In the genomic region with DNA sequence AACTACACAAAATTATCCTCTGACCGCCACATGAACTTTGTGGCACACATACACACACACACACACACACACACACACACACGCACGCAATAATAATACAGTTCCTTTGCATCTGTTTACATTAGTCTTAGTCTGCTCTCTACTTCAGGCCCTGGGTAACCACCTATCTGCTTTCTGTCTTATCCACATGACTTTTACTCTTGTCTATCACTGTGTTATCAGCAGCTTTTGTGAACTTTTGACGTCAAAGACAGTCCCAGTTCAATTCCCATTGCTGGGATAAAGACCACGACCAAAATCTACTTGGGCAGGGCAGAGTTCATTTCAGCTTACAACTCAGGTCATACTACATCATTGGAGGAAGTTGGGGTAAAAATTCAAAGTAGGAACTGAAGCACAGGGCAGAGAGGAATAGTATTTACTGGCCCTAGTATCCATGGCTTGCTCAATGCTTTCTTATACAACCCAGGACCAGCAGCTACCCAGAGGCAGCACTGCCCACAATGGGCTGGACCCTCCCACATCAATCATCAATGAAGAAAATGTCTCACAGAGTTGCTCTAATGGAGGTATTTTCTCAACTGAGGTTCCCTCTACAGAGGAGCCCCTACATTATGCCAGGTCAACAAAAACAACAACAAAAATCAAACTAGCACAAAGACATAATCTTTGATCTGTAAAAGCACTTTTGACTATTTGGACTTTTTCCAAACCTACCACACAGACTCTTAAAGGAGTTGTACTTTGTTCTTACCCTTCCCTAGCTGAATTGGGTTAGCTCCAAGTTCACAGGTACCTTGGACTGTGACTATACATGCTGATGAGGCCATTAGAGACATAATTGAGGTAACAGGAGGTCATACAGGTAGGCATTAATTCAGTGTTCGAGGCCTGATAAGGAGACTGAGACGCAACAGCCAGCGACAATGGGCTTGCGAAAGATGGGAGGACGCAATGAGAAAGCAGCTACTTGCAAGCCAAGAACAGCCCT, we compare ENCODE assay signal across 21 mouse cellular contexts. TPM values are rescaled to one million over a fixed set of nuclear protein-coding genes. Genes with fewer than 3 reads are reported as not detected.
A peak's percentile ranks its signal among the peaks of the same experiment; 100 is the strongest.
DNase-seq lines count a peak whose midpoint lies in the region; ATAC-seq and TF ChIP-seq lines count a peak whose summit lies in the region.
"Had no signal": no experiment of that assay in that cellular context is flagged by ENCODE, and none has a peak within 500 bp of the region (broad histone marks: within the 10 kb centered on the region; RNA-seq: fewer than 3 reads in every experiment).

No protein-coding gene starts in this region.

- no peaks in the 10 kb centered on the region for H3K36me3 ChIP-seq in kidney, adult 2 months (ENCODE audit: control insufficient read depth, insufficient read depth, low read length)
- no peaks in the 10 kb centered on the region for H3K36me3 ChIP-seq in intestine, embryonic 14.5 days (ENCODE audit: control insufficient read depth, insufficient read depth, low read length)
- H3K36me3 ChIP-seq: forebrain, embryonic 12.5 days; heart, embryonic 13.5 days; hindbrain, embryonic 15.5 days; limb, embryonic 15.5 days had no signal

- no peak overlapping the region for H3K4me2 ChIP-seq in intestine, embryonic 14.5 days (ENCODE audit: low read length)
- H3K4me2 ChIP-seq: forebrain, embryonic 12.5 days; heart, embryonic 13.5 days; hindbrain, embryonic 15.5 days; limb, embryonic 15.5 days had no signal

- H3K4me1 ChIP-seq in kidney, adult 2 months (ENCODE audit: control insufficient read depth, insufficient read depth, low read length) = peaks cover 33% of the 10 kb centered on the region
- H3K4me1 ChIP-seq in intestine, embryonic 14.5 days (replicated peaks; ENCODE audit: control insufficient read depth, insufficient read depth, low read length) = no peaks in the 10 kb centered on the region
- H3K4me1 ChIP-seq: forebrain, embryonic 12.5 days; heart, embryonic 13.5 days; hindbrain, embryonic 15.5 days; limb, embryonic 15.5 days had no signal

- H3K9ac ChIP-seq in intestine, embryonic 14.5 days (ENCODE audit: low read length) = no peak overlapping the region
- H3K9ac ChIP-seq: forebrain, embryonic 12.5 days; heart, embryonic 13.5 days; hindbrain, embryonic 15.5 days; limb, embryonic 15.5 days had no signal

- 0 out of 2 replicates have a peak, but pooled peaks have one; percentile 19 for ATAC-seq in intestine, embryonic 14.5 days (replicated peaks; ENCODE audit: low FRiP score, low TSS enrichment, low read depth)
- ATAC-seq: midbrain, embryonic 16.5 days had no signal

- H3K9me3 ChIP-seq in intestine, embryonic 14.5 days (ENCODE audit: control insufficient read depth, low read length) = no peaks in the 10 kb centered on the region
- H3K9me3 ChIP-seq: forebrain, embryonic 12.5 days; heart, embryonic 13.5 days; hindbrain, embryonic 15.5 days; limb, embryonic 15.5 days had no signal

- no peak for TF ChIP-seq POLR2A in kidney, adult 2 months (IDR thresholded peaks at IDR 0.05; ENCODE audit: low read depth, low read length)

- no peaks in the 10 kb centered on the region for H3K27me3 ChIP-seq in kidney, adult 2 months (replicated peaks; ENCODE audit: control insufficient read depth, insufficient read depth, low read length)
- H3K27me3 ChIP-seq in intestine, embryonic 14.5 days (replicated peaks; ENCODE audit: control insufficient read depth, insufficient read depth, low read length) = no peaks in the 10 kb centered on the region
- H3K27me3 ChIP-seq: forebrain, embryonic 12.5 days; hindbrain, embryonic 15.5 days; limb, embryonic 15.5 days had no signal

- DNase-seq in kidney, adult 2 months = peak; percentile 91
- no peak for DNase-seq in kidney, postnatal 4 days
- DNase-seq in intestine, embryonic 14.5 days (ENCODE audit: low spot score) = no peak
- DNase-seq in kidney, postnatal 36 days = peak; percentile 36 to 87
- DNase-seq in yolk sac, embryonic 10.5 days (ENCODE audit: low spot score) = peak; percentile 54
- DNase-seq in neural tube, embryonic 10.5 days (ENCODE audit: extremely low spot score, low spot score) = no peak
- no peak for DNase-seq in frontal cortex, postnatal 10 days (ENCODE audit: low spot score in 2 of 2)
- DNase-seq: adrenal gland, postnatal 25 days; cerebellum, adult 8-10 months; heart, adult 18-20 months; heart, postnatal 36 days; lung, postnatal 14 days; retina, postnatal 1 day; right cerebral cortex, postnatal 4 days; thymus, postnatal 36 days had no signal

- no peak overlapping the region for H3K4me3 ChIP-seq in kidney, adult 2 months (ENCODE audit: insufficient read depth, low read depth, low read length)
- no peak overlapping the region for H3K4me3 ChIP-seq in intestine, embryonic 14.5 days (ENCODE audit: low read depth, low read length)
- H3K4me3 ChIP-seq: forebrain, embryonic 12.5 days; heart, embryonic 13.5 days; hindbrain, embryonic 15.5 days; layer of hippocampus, adult 2 months; limb, embryonic 15.5 days had no signal

- no peak for TF ChIP-seq CTCF in kidney, adult 2 months (conservative IDR thresholded peaks at IDR 0.05; ENCODE audit: insufficient read depth, insufficient read length, low read depth, low read length)

- H3K27ac ChIP-seq in kidney, adult 2 months (ENCODE audit: insufficient read depth, low read depth, low read length) = peak overlapping the region; percentile 91
- no peak overlapping the region for H3K27ac ChIP-seq in intestine, embryonic 14.5 days (ENCODE audit: low read depth)
- H3K27ac ChIP-seq: forebrain, embryonic 12.5 days; heart, embryonic 13.5 days; hindbrain, embryonic 15.5 days; layer of hippocampus, adult 2 months; limb, embryonic 15.5 days had no signal

- 58% methylated on average over 10 of the region's 10 CpGs for WGBS in kidney, adult 2 months
- WGBS in intestine, embryonic 14.5 days = 78% methylated on average over 10 of the region's 10 CpGs

RNA-seq across cellular contexts. Expression of a gene that starts 17.7 kb away (rescaled TPM):
- polyA plus RNA-seq in kidney, adult 2 months (2012; rRNA removed) = 2.2 and 3.5 TPM in 2 replicates
- 15.4 and 18.8 TPM in 2 replicates for polyA plus RNA-seq in intestine, embryonic 14.5 days (2014; fragmentation: Nextera tagmentation; extraction: Ambion mirVana)

RNA-seq across cellular contexts. Expression of a gene that starts 20.2 kb away (rescaled TPM):
- 17.8 and 18.4 TPM in 2 replicates for polyA plus RNA-seq in kidney, adult 2 months (2012; rRNA removed)
- polyA plus RNA-seq in intestine, embryonic 14.5 days (2014; fragmentation: Nextera tagmentation; extraction: Ambion mirVana) = 3.3 and 4.5 TPM in 2 replicates

Comparison
In these comparisons a context has a peak if more than half of its experiments do, and no peak if none do; other contexts are left out.
1. DNase-seq: peak in kidney, adult 2 months (single experiment), kidney, postnatal 36 days (2 of 2) and yolk sac, embryonic 10.5 days (single experiment); none in kidney, postnatal 4 days (0 of 2), intestine, embryonic 14.5 days (single experiment), neural tube, embryonic 10.5 days (single experiment) and frontal cortex, postnatal 10 days (0 of 2).